Mouse (Mus musculus) C2C12 (cell line): Measurements from ENCODE around the gene Vipas39. TPM values are rescaled to one million over a fixed set of nuclear protein-coding genes. Genes with fewer than 3 reads are reported as not detected.
"Not testable (repeated sequence)": the region's sequence is repeated elsewhere in the genome, so short reads cannot be mapped to it uniquely, and the experiment has no call there.

ENCODE experiments used
- H3K27me3 ChIP-seq: one replicate; pipeline ENCODE4 v1.6.1; 2011; ENCODE audit not compliant: control insufficient read depth, insufficient read depth, insufficient read length
- H3K36me3 ChIP-seq: one replicate; pipeline ENCODE4 v1.6.1; 2011; ENCODE audit not compliant: control insufficient read depth, insufficient read depth
- H3K4me3 ChIP-seq: one replicate; pipeline ENCODE4 v1.5.1; 2011; ENCODE audit warnings: mild to moderate bottlenecking, control low read depth; ENCODE audit not compliant: poor library complexity, insufficient read depth, severe bottlenecking
- H3K79me2 ChIP-seq: one replicate; pipeline ENCODE4 v1.6.1; 2011; ENCODE audit not compliant: control insufficient read depth, insufficient read depth
- H3K79me3 ChIP-seq: one replicate; pipeline ENCODE4 v1.6.1; 2011; ENCODE audit warnings: low read depth, control low read depth
- H3ac ChIP-seq: one replicate; pipeline ENCODE3; 2011; ENCODE audit warnings: low read depth; ENCODE audit not compliant: control insufficient read depth, insufficient read length
- CEBPB ChIP-seq: IDR thresholded peaks from one replicate; pipeline ENCODE4 v1.6.1; 2011; ENCODE audit warnings: low read depth, mild to moderate bottlenecking, control low read depth, moderate library complexity
- CTCF ChIP-seq: IDR thresholded peaks from one replicate; pipeline ENCODE4 v1.5.1; 2011; ENCODE audit not compliant: control insufficient read depth, insufficient read depth, insufficient read length
- FOSL1 ChIP-seq: IDR thresholded peaks from one replicate; pipeline ENCODE4 v1.8.0; 2011; ENCODE audit warnings: mild to moderate bottlenecking, low read length; ENCODE audit not compliant: poor library complexity, insufficient read depth, severe bottlenecking
- MAX ChIP-seq: IDR thresholded peaks from one replicate; pipeline ENCODE4 v1.6.1; 2011; ENCODE audit warnings: mild to moderate bottlenecking, control low read depth
- MYOD1 ChIP-seq: IDR thresholded peaks from one replicate; pipeline ENCODE4 v1.6.1; 2011; ENCODE audit warnings: low read depth; ENCODE audit not compliant: control insufficient read depth, insufficient read length
- MYOG ChIP-seq: IDR thresholded peaks from one replicate; pipeline ENCODE4 v1.6.1; 2011; ENCODE audit not compliant: control insufficient read depth, insufficient read length; ENCODE audit errors: extremely low read depth
- USF1 ChIP-seq: IDR thresholded peaks from one replicate; pipeline ENCODE4 v1.6.1; 2011; ENCODE audit warnings: low read depth, mild to moderate bottlenecking, control low read depth, moderate library complexity
- polyA plus RNA-seq: library from polyadenylated mRNA; unstranded; fragments of >200 nt; fragmentation: generic; extraction: Trizol; gene quantifications from one replicate; pipeline ENCODE4 v1.2.1, GENCODE M21; 2012; ENCODE audit warnings: missing spikeins

Vipas39 gene
- polyA plus RNA-seq, 1 experiment = 23.2 TPM

- Histone ChIP-seq H3K27me3 (no peaks in the 10 kb centered on the region), H3K79me3 (no peaks in the 10 kb centered on the region), H3ac (no peak overlapping the region), H3K79me2 (no peaks in the 10 kb centered on the region), H3K4me3 (no peak overlapping the region), H3K36me3 (no peaks in the 10 kb centered on the region)
- no peak for TF ChIP-seq FOSL1
- no peak for TF ChIP-seq MYOD1
- no peak for TF ChIP-seq CTCF
- TF ChIP-seq MAX = no peak
- no peak for TF ChIP-seq CEBPB
- TF ChIP-seq MYOG = no peak
- TF ChIP-seq USF1 = no peak
Measured at GRCm38 (mm10) chr12:87226801-87227200, 39.3 kb downstream of the Vipas39 start.

- H3K27me3 ChIP-seq = no peaks in the 10 kb centered on the region
- H3K79me2 ChIP-seq = no peaks in the 10 kb centered on the region
- no peak overlapping the region for H3ac ChIP-seq
- no peak overlapping the region for H3K4me3 ChIP-seq
- TF ChIP-seq MYOD1 (no peak), CTCF (no peak), USF1 (no peak), MAX (no peak), FOSL1 (no peak), CEBPB (no peak)
- no peaks in the 10 kb centered on the region for H3K36me3 ChIP-seq
- no peaks in the 10 kb centered on the region for H3K79me3 ChIP-seq
Measured at GRCm38 (mm10) chr12:87224950-87225349, 41.1 kb downstream of the Vipas39 start.

GRCm38 (mm10) chr12:87219362-87219761 lies 46.7 kb downstream of the Vipas39 start:
- no peak overlapping the region for H3ac ChIP-seq
- H3K4me3 ChIP-seq = no peak overlapping the region
- TF ChIP-seq CEBPB (no peak), MAX (no peak), FOSL1 (no peak), USF1 (no peak), MYOD1 (no peak), MYOG (no peak), CTCF (no peak)

GRCm38 (mm10) chr12:87217596-87217995 lies 48.5 kb downstream of the Vipas39 start:
- Histone ChIP-seq H3K36me3 (no peaks in the 10 kb centered on the region), H3K79me2 (no peaks in the 10 kb centered on the region), H3K27me3 (no peaks in the 10 kb centered on the region), H3ac (no peak overlapping the region), H3K79me3 (no peaks in the 10 kb centered on the region), H3K4me3 (no peak overlapping the region)
- TF ChIP-seq CTCF (no peak), FOSL1 (no peak)

More at GRCm38 (mm10) chr12:87219362-87219761, 46.7 kb downstream of the Vipas39 start:
- Histone ChIP-seq H3K36me3 (no peaks in the 10 kb centered on the region), H3K79me2 (no peaks in the 10 kb centered on the region), H3K79me3 (no peaks in the 10 kb centered on the region), H3K27me3 (no peaks in the 10 kb centered on the region)

GRCm38 (mm10) chr12:87216053-87216452 lies 50.0 kb downstream of the Vipas39 start:
- no peaks in the 10 kb centered on the region for H3K27me3 ChIP-seq
- H3K36me3 ChIP-seq = no peaks in the 10 kb centered on the region
- no peak overlapping the region for H3K4me3 ChIP-seq
- no peaks in the 10 kb centered on the region for H3K79me3 ChIP-seq
- no peaks in the 10 kb centered on the region for H3K79me2 ChIP-seq
- no peak overlapping the region for H3ac ChIP-seq
- TF ChIP-seq MAX (no peak), USF1 (peak; percentile 45)

GRCm38 (mm10) chr12:87212844-87213606 lies 53.0 kb downstream of the Vipas39 start:
- no peak for TF ChIP-seq MYOG
- TF ChIP-seq MAX = no peak
- no peak for TF ChIP-seq FOSL1
- TF ChIP-seq CEBPB = no peak
- no peaks in the 10 kb centered on the region for H3K79me2 ChIP-seq
- H3K36me3 ChIP-seq = no peaks in the 10 kb centered on the region
- no peaks in the 10 kb centered on the region for H3K27me3 ChIP-seq
- no peak overlapping the region for H3ac ChIP-seq
- no peaks in the 10 kb centered on the region for H3K79me3 ChIP-seq
- no peak overlapping the region for H3K4me3 ChIP-seq

GRCm38 (mm10) chr12:87205789-87206188 lies 60.3 kb downstream of the Vipas39 start:
- not testable (repeated sequence) for H3K79me3 ChIP-seq, H3K79me2 ChIP-seq, H3ac ChIP-seq, H3K36me3 ChIP-seq, H3K27me3 ChIP-seq, H3K4me3 ChIP-seq
